Mouse (Mus musculus) urinary bladder, postnatal 4 days (tissue): ENCODE results near the gene Slc26a1.

Source experiments
- DNase-seq, 2 experiments: peaks; one replicate each; pipeline ENCODE4 v3.0.0; 2021 to 2022; ENCODE audit warnings: low spot score in 2 of 2

The Slc26a1 gene

GRCm38 (mm10) chr5:108691152-108691551 lies 15.8 kb upstream of the Slc26a1 start:
- no peak for DNase-seq

- DNase-seq: no peak
These were observed 13.7 kb upstream of the Slc26a1 start for GRCm38 (mm10) chr5:108689091-108689490.

- DNase-seq: no peak
These were observed 5.5 kb upstream of the Slc26a1 start for GRCm38 (mm10) chr5:108680871-108681270.

- no peak for DNase-seq
These were observed 4.5 kb upstream of the Slc26a1 start for GRCm38 (mm10) chr5:108679909-108680308.

GRCm38 (mm10) chr5:108678296-108678854 lies 3.0 kb upstream of the Slc26a1 start:
- no peak for DNase-seq

GRCm38 (mm10) chr5:108677605-108678295 lies 2.4 kb upstream of the Slc26a1 start:
- DNase-seq: peak in 1 of 2 experiments; percentile 56

GRCm38 (mm10) chr5:108676772-108677498 lies 1.6 kb upstream of the Slc26a1 start:
- no peak for DNase-seq

GRCm38 (mm10) chr5:108674624-108675023 lies 745 bp downstream of the Slc26a1 start:
- DNase-seq: no peak

GRCm38 (mm10) chr5:108671757-108672156 lies 3.6 kb downstream of the Slc26a1 start:
- no peak for DNase-seq

GRCm38 (mm10) chr5:108670785-108671184 lies 4.6 kb downstream of the Slc26a1 start:
- no peak for DNase-seq

- no peak for DNase-seq
These were observed 5.4 kb downstream of the Slc26a1 start for GRCm38 (mm10) chr5:108669986-108670385.

GRCm38 (mm10) chr5:108668977-108669936 lies 6.1 kb downstream of the Slc26a1 start, which contains the start of gene Dgkq:
TSS of gene Dgkq (minus strand) at chr5:108669672.
- DNase-seq: peak; percentile 82 to 87

- DNase-seq: no peak
These were observed 6.9 kb downstream of the Slc26a1 start for GRCm38 (mm10) chr5:108668387-108668932.

- no peak for DNase-seq
These were observed 8.0 kb downstream of the Slc26a1 start for GRCm38 (mm10) chr5:108667370-108667769.

- no peak for DNase-seq
These were observed 10.3 kb downstream of the Slc26a1 start for GRCm38 (mm10) chr5:108665066-108665465.

GRCm38 (mm10) chr5:108662772-108663171 lies 12.6 kb downstream of the Slc26a1 start:
- DNase-seq: no peak

GRCm38 (mm10) chr5:108660632-108661268 lies 14.6 kb downstream of the Slc26a1 start:
- DNase-seq: peak; percentile 84 to 95

- no peak for DNase-seq
These were observed 15.4 kb downstream of the Slc26a1 start, which contains the start of gene Idua for GRCm38 (mm10) chr5:108659698-108660631. TSS of gene Idua (plus strand) at chr5:108660331.

GRCm38 (mm10) chr5:108658611-108659010 lies 16.8 kb downstream of the Slc26a1 start:
- DNase-seq: no peak

- DNase-seq: no peak
These were observed 18.0 kb downstream of the Slc26a1 start for GRCm38 (mm10) chr5:108657406-108657805.
